Mouse (Mus musculus): ENCODE measurements at regions not wholly inside any gene's neighbourhood (a gene's known extent, or its start where the extent isn't known, plus 50 kb on each side); places are given as distances from the start of the nearest gene placed in this dataset.

- DNase-seq: no peak
Measured at GRCm38 (mm10) chr1:63365126-63365525, 80.6 kb upstream of the Adam23 start.

GRCm38 (mm10) chr1:63367697-63368376 is 77.9 kb upstream of the Adam23 start:
- DNase-seq: peak in 1 of 2 experiments; percentile 5

GRCm38 (mm10) chr1:63368921-63369320 is 76.8 kb upstream of the Adam23 start:
- DNase-seq: no peak

GRCm38 (mm10) chr1:63369561-63369960 is 76.1 kb upstream of the Adam23 start:
- no peak for DNase-seq

GRCm38 (mm10) chr1:63383110-63383509 is 62.6 kb upstream of the Adam23 start:
- DNase-seq: peak; percentile 6 to 11

GRCm38 (mm10) chr1:63385116-63385515 is 60.6 kb upstream of the Adam23 start:
- no peak for DNase-seq

- DNase-seq: no peak
Measured at GRCm38 (mm10) chr1:63395427-63395826, 50.3 kb upstream of the Adam23 start.
